Mouse (Mus musculus) myocyte (in vitro differentiated cells): ENCODE data around the gene Rims4.

Source experiments
- MAX ChIP-seq: IDR thresholded peaks from one replicate; pipeline ENCODE4 v1.6.1; 2011; ENCODE audit warnings: low read depth, mild to moderate bottlenecking, control low read depth
- MYOD1 ChIP-seq, 3 experiments: IDR thresholded peaks; one replicate each; pipeline ENCODE4 v1.6.1; 2011; ENCODE audit warnings: control low read depth in 2 of 3, low read depth in 2 of 3, mild to moderate bottlenecking in 2 of 3, moderate library complexity in 1 of 3; ENCODE audit not compliant: insufficient read length in 2 of 3, control insufficient read depth in 1 of 3
- POLR2A ChIP-seq: IDR thresholded peaks from one replicate; pipeline ENCODE4 v1.6.1; 2011; ENCODE audit warnings: low read depth, mild to moderate bottlenecking, control low read depth, moderate library complexity; ENCODE audit not compliant: insufficient read length
- POLR2AphosphoS2 ChIP-seq: IDR thresholded peaks from one replicate; pipeline ENCODE4 v1.6.1; 2011; ENCODE audit warnings: low read depth, control low read depth; ENCODE audit not compliant: insufficient read length
- SRF ChIP-seq: IDR thresholded peaks from one replicate; pipeline ENCODE4 v1.6.1; 2011; ENCODE audit warnings: low read depth; ENCODE audit not compliant: control insufficient read depth, insufficient read length
- TCF12 ChIP-seq: IDR thresholded peaks from one replicate; pipeline ENCODE4 v1.6.1; 2011; ENCODE audit warnings: mild to moderate bottlenecking, control low read depth; ENCODE audit not compliant: poor library complexity, insufficient read depth, severe bottlenecking
- USF1 ChIP-seq: IDR thresholded peaks from one replicate; pipeline ENCODE4 v1.6.1; 2011; ENCODE audit warnings: low read depth, mild to moderate bottlenecking, control low read depth, moderate library complexity

- TF ChIP-seq MAX (no peak), POLR2A (no peak), TCF12 (no peak), MYOD1 (IDR thresholded peaks at IDR 0.05; ENCODE audit: control insufficient read depth in 1 of 3, insufficient read length in 2 of 3, low read depth in 2 of 3) (no peak), POLR2AphosphoS2 (no peak), USF1 (no peak), SRF (no peak)
Measured at GRCm38 (mm10) chr2:163865311-163865710, 53.2 kb downstream of the Rims4 start.
